Mouse (Mus musculus): ENCODE data around the gene Ankrd65.
"Not testable (repeated sequence)": the region's sequence is repeated elsewhere in the genome, so short reads cannot be mapped to it uniquely, and the experiment has no call there.

Ankrd65 gene

GRCm38 (mm10) chr4:155774971-155775740, 15.1 kb upstream of the Ankrd65 start:
- DNase-seq: peak; percentile 36 to 50

- DNase-seq: no peak
Observed at GRCm38 (mm10) chr4:155775855-155776254, 14.4 kb upstream of the Ankrd65 start.

- DNase-seq: no peak
Observed at GRCm38 (mm10) chr4:155776704-155777335, 13.4 kb upstream of the Ankrd65 start.

- DNase-seq: no peak
Observed at GRCm38 (mm10) chr4:155777816-155778215, 12.4 kb upstream of the Ankrd65 start.

- DNase-seq: no peak
Observed at GRCm38 (mm10) chr4:155779498-155779897, 10.7 kb upstream of the Ankrd65 start.

- DNase-seq: no peak
Observed at GRCm38 (mm10) chr4:155780895-155781294, 9.3 kb upstream of the Ankrd65 start.

GRCm38 (mm10) chr4:155783486-155784080, 6.7 kb upstream of the Ankrd65 start:
- DNase-seq: no peak

- DNase-seq: peak; percentile 79
Observed at GRCm38 (mm10) chr4:155784081-155784701, 6.0 kb upstream of the Ankrd65 start.

- no peak for DNase-seq
Observed at GRCm38 (mm10) chr4:155785246-155785645, 5.0 kb upstream of the Ankrd65 start.

GRCm38 (mm10) chr4:155785819-155786218, 4.4 kb upstream of the Ankrd65 start, which contains the start of gene Tmem88b:
Gene Tmem88b, minus strand, starts transcription at chr4:155785874.
- DNase-seq: no peak

- DNase-seq: no peak
Observed at GRCm38 (mm10) chr4:155788300-155788699, 1.9 kb upstream of the Ankrd65 start.

GRCm38 (mm10) chr4:155788833-155789232, 1.4 kb upstream of the Ankrd65 start:
- DNase-seq: not testable (repeated sequence)

GRCm38 (mm10) chr4:155790650-155791161, 467 bp downstream of the Ankrd65 start:
- DNase-seq: peak in 1 of 2 experiments; percentile 57

GRCm38 (mm10) chr4:155791240-155791933, 1.1 kb downstream of the Ankrd65 start:
- DNase-seq: no peak

GRCm38 (mm10) chr4:155793730-155794129, 3.5 kb downstream of the Ankrd65 start:
- DNase-seq: no peak

GRCm38 (mm10) chr4:155802075-155802474, 11.8 kb downstream of the Ankrd65 start:
- DNase-seq: no peak

- DNase-seq: no peak
Observed at GRCm38 (mm10) chr4:155802741-155803339, 12.6 kb downstream of the Ankrd65 start, which contains the start of gene Mrpl20. Gene Mrpl20, plus strand, starts transcription at chr4:155802878.

GRCm38 (mm10) chr4:155803340-155804041, 13.3 kb downstream of the Ankrd65 start:
- DNase-seq: peak; percentile 94 to 95

GRCm38 (mm10) chr4:155807841-155808240, 17.6 kb downstream of the Ankrd65 start:
- no peak for DNase-seq

GRCm38 (mm10) chr4:155811929-155812664, 21.9 kb downstream of the Ankrd65 start, which contains the start of gene Ccnl2:
Gene Ccnl2, plus strand, starts transcription at chr4:155812489.
- DNase-seq: peak; percentile 95 to 96

Data from lung, adult 18-20 months (tissue).